Mouse (Mus musculus): Measurements from ENCODE around the gene Olfr960. TPM values are rescaled to one million over a fixed set of nuclear protein-coding genes. Genes with fewer than 3 reads are reported as not detected.

The Olfr960 gene
- not detected for total RNA-seq (2021)

DNA sequence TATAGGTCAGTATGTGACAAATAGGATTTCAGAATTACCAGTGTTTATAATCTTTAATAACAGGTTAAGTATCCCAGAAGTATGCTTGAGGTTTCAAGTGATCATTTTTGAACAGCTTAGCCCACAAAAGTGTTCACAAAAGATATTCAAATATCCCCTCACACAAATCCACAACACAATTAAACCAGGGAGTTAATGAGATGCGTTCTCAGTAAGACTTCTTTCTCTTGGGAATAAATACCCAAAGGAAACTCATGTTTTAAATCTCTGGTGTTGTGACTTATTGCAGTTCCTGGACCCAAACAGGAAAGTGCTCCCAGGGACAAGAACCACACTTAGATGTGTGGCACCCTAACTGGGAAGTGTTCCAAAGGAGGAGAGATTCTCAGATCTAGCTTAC is at the start of gene Olfr960:
Gene Olfr960, plus strand, starts transcription at position 301 of the 400 bp plus-strand sequence.
- intact Hi-C loops (cut with DNase I): no loop called here

DNA sequence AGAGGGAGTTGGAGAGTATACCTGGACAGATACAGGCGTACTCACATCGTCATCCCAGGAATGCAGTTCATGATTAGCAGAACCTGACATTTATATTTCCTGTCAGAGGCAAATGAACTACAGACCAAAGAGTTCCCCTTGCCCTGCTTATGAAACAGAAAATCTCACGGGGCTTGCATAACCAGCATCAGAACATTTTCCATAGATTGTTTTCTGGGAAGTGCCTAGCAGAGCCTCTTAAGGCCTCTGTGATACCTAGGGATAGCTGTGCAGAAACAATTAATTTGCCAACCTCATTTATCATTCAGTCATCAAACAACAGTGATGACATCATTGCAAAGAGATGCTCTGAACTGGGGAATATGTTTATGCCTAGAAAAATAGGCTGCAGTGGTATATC is 45.7 kb upstream of the Olfr960 start, which contains the start of gene Olfr959:
Gene Olfr959, minus strand, starts transcription at position 101 of the 400 bp plus-strand sequence.
- no peak for DNase-seq
- intact Hi-C loops (cut with DNase I): no loop called here

More for the DNA sequence above, at the start of gene Olfr960:
- DNase-seq: no peak

DNA sequence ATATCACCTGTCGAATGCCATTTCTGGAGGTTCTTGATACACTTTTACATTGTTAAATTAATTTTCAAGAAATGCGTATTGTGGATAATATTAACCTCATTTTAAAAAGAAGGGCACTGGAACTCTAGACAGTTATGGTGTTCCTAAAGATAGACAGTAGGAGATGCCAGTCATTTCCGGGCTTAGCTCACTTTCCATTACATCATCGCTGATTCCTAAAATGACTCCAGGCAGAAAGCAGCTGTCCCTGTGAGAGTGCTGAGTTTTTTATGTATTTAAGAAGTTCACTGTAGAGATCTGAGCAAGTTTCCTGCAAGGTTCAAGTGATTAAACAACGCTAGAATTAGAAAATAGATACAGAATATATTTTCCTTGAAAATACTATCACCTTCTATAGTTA is 44.1 kb upstream of the Olfr960 start:
- no peak for DNase-seq
- intact Hi-C loops (cut with DNase I): no loop called here

DNA sequence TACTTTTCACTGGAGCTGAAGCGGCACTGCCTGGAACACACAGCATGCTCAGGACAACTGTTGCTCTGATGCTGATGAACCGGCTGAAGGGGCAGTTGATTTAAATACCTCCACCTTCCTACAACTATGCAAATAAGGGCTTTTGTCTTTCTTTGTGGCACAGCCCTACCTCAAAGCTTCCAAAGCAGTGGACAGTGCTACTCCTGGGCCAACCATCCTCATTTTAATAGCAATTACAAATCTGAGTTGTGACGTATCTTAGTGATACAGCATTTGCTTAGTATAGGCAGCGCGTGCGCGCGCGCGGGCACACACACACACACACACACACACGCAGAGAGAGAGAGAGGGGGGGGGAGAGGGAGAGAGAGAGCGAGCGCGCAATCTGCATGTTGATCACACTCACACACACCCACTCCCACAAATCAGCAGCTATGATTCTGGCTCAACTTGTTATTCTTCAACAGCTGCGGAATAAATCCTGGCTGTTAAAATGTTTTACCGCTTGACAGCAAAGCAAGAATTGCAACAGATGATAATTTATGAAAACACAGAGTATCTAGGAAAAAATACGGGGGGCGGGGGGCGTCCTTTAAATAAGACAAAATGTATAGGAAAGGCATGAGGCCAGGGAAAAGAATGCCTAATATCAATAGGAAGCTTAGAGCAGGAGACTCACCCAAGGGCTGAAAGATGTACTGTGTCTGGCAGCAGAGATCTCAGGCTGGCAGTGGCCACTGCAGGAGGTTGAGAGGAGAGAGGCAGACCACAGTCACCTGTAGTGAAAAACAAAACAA is 18.4 kb upstream of the Olfr960 start:
- no peak for DNase-seq
- intact Hi-C loops (cut with DNase I): no loop called here

DNA sequence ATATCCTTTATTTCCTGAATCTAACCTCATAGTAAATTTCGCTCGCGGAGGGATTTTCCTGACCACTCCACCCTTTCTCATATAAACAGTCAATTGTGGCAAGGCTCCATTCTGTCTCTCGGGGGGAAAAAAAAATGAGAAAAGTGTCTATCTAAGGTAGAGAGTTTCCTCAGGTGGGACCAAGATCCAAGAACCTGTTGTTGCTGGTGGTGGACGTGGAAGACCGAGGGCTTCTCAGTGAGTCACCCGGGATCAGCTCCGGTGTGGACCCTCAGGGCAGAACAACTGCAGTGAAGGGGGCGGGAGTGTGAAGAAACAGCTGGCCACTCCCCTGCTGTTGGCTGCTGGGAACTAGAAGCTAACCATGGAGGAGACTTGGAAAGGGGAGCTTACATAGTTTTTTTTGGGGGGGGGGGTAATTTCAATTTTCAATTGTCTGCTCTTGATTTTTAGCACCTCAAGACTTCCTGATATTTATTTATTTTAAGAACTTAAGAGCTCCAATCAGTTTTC is 17.8 kb upstream of the Olfr960 start:
- intact Hi-C loops (cut with DNase I): no loop called here
- DNase-seq: no peak

DNA sequence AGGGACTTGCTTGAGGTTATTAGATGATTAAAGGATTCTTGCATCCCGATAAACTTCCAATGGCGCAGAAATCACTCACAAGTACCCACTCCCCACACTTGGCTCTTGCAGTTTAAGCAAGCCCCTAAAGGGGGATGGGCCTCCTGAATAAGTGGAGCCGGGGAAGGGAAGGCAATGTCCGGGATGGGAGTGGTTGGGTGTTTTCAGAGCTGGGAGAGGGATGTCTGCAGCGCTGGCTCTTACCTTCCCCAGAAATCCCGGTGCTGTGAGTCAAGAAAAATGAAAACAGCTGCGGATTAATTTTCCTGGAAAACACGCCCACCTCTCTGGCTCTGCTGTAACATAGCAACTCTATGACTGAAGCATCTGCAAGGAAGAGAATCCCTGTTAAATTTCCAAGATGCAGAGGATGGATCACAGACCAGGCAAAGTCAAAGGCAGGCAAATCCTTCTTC is 17.1 kb upstream of the Olfr960 start, which contains the start of gene AW551984:
Gene AW551984, minus strand, starts transcription at position 405 of the 455 bp plus-strand sequence.
- no peak for DNase-seq
- intact Hi-C loops (cut with DNase I): no loop called here

DNA sequence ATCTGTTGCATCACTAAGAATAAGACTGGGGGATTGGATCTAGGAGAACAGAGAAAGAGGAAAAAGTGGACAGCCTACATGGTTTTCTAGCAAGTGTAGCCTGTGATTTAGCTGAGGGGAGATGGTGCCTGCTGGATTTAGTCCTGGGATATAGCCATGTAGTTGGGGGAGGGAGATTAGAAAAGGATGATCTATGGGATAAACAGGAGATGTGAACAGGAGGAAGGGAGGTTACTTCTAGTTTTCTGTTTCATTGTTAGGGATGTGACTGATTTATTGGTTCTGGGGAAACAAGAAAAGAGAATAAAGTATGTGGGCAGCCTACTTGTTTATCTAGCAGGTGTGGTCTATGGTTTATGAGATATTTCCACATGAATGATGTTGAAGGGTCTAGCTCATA is 12.7 kb upstream of the Olfr960 start:
- intact Hi-C loops (cut with DNase I): no loop called here
- no peak for DNase-seq

DNA sequence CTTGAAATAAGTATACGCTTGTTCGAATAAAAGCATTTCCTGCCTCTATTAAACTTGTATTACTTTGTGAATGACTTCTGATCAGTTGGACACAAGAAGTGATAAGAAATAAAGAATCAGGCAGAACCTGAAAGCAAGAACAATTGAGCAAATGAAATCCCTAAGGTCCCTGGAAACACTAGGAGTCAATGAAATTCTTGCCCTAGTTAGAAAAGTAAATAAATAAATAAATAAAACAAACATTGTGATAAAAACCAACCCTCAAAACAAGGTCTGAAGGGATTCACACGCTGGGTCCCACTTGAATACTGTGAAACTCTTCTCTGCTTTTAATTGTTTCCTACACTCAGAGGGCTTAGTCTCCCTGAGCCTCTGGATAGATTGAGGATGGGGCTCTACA is 10.8 kb upstream of the Olfr960 start, which contains the start of gene Olfr148:
Gene Olfr148, plus strand, starts transcription at position 301 of the 400 bp plus-strand sequence.
- no peak for DNase-seq
- intact Hi-C loops (cut with DNase I): no loop called here

DNA sequence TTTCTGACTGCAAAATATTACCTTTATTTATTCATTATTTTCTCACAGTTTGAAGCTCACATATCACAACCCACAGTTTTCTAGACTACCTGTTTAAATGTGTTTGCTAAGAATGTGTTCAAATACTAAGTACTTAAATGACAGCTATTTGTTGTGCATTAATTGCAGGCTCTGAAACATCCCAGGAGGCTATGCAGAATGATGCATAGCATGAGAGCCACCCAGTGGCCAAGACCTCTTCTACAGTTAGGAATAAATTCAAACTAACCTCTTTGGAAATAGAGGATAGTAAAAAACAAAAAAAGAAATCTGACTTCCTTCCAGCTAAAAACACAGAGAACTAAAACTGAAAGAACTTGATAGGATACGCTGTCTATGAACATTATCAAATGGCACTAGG is 9.2 kb upstream of the Olfr960 start:
- DNase-seq: no peak
- intact Hi-C loops (cut with DNase I): loop anchor here (1.0 kb wide), 1 partner anchor 103 kb away; no protein-coding TSS in a partner anchor

DNA sequence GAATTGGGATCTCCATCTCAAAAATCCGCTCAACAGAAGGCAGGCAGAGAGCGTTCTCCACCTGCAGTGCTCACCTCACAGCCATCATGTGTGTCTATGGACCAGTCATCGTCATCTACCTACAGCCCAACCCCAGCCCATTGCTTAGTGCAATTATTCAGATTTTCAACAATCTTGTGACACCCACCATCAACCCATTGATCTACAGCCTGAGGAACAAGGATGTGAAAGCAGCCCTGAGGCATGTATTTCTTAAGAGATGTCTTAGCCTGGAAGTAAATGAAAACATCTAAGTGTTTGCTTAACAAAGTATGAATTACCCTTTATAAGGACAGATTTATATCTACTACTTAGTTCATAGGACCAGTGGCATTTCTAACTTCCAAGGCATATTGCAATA is 2.6 kb downstream of the Olfr960 start:
- intact Hi-C loops (cut with DNase I): no loop called here

DNA sequence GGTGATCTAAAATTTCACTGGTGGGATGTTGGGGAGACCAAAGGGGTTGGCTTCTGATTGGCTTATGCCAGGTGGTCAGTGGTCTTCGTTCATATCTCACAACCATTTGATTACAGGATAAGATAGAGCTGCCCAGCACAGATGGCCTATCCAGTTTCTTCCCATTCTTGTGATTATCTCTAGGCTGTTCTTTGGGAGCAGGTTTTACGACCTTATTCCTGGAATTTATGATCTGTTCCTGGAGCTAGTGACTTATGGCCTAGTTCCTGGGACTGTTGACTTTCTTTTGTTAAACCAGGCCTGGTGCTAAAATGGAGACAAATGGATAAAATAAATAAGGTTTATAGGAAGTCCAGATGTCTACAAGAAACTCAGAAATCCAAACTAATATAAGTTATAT is 3.5 kb downstream of the Olfr960 start:
- intact Hi-C loops (cut with DNase I): no loop called here
- DNase-seq: no peak

More for the DNA sequence above, 2.6 kb downstream of the Olfr960 start:
- DNase-seq: no peak

DNA sequence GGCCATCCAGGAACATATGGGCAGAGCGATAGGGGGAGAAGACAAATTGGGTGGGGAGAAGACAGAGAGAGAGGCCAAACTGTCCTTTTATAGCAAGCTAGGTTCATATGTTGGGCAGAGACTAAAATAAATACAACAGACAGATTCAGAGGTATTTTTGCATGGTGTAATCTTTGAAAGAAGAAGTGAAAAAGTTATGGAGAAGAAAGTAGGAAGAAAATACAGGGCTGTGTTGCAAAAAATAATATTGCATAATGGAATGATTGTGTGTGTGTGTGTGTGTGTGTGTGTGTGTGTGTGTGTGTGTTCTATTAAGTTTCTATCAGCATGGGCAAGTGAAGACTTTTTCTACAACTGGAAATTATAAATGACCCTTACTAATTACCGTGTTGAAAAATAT is 7.9 kb downstream of the Olfr960 start:
- intact Hi-C loops (cut with DNase I): no loop called here
- DNase-seq: no peak

DNA sequence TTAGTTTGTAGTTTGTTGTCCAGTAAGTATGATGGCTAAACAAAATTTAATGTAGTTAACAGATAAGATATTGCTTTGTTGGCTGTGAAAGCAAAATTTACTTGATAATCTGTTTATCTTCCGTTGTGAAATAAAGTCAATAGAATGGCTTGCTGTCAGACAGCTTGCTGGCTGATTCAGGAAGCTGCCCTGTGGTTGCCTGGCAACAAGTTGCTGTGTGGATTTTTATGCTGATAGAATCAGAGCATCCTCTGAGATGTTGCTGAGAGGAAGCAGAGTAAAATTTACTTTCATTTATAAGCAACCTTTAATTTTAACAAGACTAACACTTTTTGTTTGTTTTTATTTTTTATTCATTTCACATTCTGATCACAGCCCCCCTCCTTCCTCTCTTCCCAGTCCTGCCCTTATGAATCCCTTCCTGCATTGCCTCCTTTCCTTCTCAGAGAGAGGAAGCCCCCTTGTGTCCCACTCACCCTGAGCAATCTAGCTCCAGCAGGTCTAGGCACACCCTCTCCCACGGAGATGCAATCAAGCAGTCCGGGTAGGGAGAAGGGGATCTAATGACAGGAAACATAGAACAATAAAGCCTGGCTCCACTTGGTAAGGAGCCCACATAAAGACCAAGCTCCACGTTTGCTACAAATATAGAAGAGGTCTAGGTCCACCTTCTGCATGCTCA is 12.9 kb downstream of the Olfr960 start:
- DNase-seq: no peak

DNA sequence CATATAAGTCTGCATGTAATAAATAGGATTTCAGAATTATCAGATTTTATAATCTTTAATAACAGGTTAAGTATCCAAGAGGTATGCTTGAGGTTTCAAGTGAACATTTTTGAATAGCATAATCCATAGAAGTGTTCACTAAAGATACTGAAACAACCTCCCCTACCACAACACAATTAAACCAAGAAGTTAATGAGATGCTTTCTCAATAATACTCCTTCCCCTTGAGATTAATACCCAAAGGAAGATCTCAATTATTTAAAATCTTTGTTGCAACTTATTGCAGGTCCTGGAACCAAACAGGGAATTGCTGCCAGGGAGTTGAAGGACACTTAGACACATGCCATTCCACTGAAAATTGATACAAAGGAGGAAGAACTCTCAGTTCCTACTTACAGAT is 23.6 kb downstream of the Olfr960 start, which contains the start of gene Olfr961:
Gene Olfr961, plus strand, starts transcription at position 301 of the 400 bp plus-strand sequence.
- no peak for DNase-seq
- intact Hi-C loops (cut with DNase I): no loop called here

More for the DNA sequence above, 12.9 kb downstream of the Olfr960 start:
- intact Hi-C loops (cut with DNase I): no loop called here

DNA sequence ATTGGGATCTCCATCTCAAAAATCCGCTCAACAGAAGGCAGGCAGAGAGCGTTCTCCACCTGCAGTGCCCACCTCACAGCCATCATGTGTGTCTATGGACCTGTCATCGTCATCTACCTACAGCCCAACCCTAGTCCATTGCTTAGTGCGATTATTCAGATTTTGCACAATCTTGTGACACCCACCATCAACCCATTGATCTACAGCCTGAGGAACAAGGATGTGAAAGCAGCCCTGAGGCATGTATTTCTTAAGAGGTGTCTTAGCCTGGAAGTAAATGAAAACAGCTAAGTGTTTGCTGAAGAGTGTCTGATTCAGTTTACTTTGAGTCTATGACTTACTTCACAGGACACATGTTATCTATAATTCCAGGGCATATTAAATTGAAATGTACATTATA is 26.2 kb downstream of the Olfr960 start:
- intact Hi-C loops (cut with DNase I): no loop called here

DNA sequence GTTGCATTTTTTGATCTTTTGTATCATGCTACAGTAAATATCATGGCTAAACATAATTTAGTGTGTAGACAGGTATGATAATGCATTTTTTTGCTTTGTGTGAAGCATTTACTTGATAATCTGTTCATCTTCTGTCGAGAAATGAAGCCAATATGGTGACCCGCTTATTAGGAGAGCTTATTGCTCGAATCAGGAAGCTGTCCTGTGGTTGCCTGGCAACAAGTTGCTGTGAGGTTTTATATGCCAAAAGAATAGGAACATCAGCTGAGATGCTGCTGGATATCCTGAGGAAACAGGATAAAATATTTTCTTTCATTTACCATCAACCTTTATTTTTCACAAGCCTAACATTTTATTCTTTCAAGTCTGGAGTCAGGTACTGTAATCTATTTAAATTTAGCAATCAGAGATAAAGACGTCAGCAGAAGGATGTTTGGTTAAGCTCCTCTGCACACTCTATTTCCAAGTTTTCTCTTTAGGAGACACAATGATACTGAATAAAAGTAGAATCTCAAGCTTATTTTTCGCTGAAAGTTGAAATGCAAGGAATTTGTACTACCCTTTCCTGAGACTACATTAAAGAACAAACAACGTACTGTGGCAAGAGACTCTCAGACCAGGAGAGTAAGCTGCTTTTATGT is 33.7 kb downstream of the Olfr960 start:
- intact Hi-C loops (cut with DNase I): no loop called here
- DNase-seq: no peak

More for the DNA sequence above, 26.2 kb downstream of the Olfr960 start:
- no peak for DNase-seq

DNA sequence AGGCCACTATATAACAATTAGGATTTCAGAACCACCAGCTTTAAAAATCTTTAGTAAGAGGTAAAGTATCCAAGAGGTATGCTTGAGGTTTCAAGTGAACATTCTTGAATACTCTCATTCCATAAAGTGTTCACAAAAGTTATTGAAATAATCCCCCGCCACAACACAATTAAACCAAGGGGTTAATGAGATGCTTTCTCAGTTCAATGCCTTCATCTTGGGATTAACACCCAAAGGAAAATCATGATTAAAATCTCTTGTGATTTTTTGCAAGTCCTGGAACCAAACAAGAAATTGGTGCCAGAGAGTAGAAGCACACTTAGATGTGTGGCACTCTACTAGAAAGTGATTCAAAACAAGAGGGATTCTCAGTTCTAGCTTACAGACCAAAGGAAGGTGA is 45.7 kb downstream of the Olfr960 start, which contains the start of gene Olfr963:
Gene Olfr963, plus strand, starts transcription at position 301 of the 400 bp plus-strand sequence.
- intact Hi-C loops (cut with DNase I): no loop called here
- DNase-seq: no peak

DNA sequence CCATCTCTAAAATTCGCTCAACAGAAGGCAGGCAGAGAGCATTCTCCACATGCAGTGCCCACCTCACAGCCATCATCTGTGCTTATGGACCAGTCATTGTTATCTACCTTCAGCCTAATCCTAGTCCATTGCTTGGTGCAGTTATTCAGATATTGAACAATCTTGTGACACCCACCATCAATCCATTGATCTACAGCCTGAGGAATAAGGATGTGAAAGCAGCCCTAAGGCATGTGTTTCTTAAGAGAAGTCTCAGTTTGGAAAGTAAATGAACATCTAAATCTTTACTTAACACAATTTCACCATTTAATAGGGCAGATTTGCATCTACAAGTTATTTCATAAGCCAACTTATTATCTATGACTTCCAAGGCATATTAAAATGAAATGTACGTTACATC is 48.5 kb downstream of the Olfr960 start:
- no peak for DNase-seq
- intact Hi-C loops (cut with DNase I): no loop called here
